Mouse (Mus musculus): Measurements from ENCODE around the gene Pax7.

GRCm38 (mm10) chr4:139828871-139829590 is 4.3 kb downstream of the Pax7 start:
- TF ChIP-seq CTCF (IDR thresholded peaks at IDR 0.05 in 2 of 3, conservative IDR thresholded peaks at IDR 0.05 in 1 of 3; ENCODE audit: control insufficient read depth in 1 of 3, insufficient read depth in 1 of 3, low read depth in 2 of 3, low read length in 3 of 3, poor library complexity in 1 of 3, severe bottlenecking in 1 of 3) (no peak), ZC3H11A (IDR thresholded peaks at IDR 0.05; ENCODE audit: low read depth, low read length) (no peak), GATA1 (IDR thresholded peaks at IDR 0.05; ENCODE audit: low read depth, low read length) (no peak), MEF2A (IDR thresholded peaks at IDR 0.05; ENCODE audit: extremely low read depth, insufficient replicate concordance, low read depth, low read length, poor library complexity, severe bottlenecking) (no peak), TAL1 (IDR thresholded peaks at IDR 0.05; ENCODE audit: low read length) (no peak)
